Mouse (Mus musculus): ENCODE data around the gene Krtap5-4. TPM values are rescaled to one million over a fixed set of nuclear protein-coding genes. Genes with fewer than 3 reads are reported as not detected.

Krtap5-4 gene
- total and polyA plus RNA-seq, 2 experiments from 2014 or later, result not detected

DNA sequence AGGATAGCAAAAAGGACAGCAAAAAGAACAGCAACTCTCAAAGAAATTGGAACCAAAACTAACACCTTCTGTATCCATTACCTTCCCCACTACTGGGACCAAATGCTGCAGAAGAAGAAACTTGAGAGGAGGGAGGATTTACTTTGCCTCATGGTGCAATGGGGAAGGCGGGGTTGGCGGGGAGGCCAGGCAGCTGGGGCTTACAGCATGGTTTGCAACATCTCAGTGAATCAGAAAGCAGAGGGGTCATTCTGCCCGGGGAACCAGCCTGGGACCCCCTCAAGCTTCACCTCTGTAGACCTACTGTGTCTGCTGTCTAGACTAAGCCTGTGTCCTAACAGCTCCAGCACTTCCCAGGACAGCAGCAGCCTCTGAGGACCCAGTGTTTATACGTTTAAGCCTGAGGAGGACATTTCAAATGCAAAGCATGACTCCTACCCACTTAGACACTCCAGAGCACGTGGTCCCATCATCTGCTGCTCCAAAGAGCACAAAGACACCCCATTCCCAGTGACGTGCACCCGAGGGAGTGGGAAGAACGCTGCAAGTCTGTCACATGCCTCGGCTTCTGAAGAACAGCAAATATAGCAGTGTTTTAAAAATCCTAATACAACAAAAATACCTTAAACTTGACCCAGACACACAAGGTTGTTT is 46.1 kb downstream of the Krtap5-4 start:
- no peaks in the 10 kb centered on the region for H3K9me3 ChIP-seq (ENCODE audit: low read length)
- no peak overlapping the region for H3K9ac ChIP-seq (replicated peaks; ENCODE audit: low read length, poor library complexity, severe bottlenecking)
- H3K4me3 ChIP-seq (ENCODE audit: low read depth, low read length), result no peak overlapping the region
- no peaks in the 10 kb centered on the region for H3K36me3 ChIP-seq (ENCODE audit: insufficient read depth, low read length)
- H3K4me2 ChIP-seq (ENCODE audit: low read depth, low read length, poor library complexity, severe bottlenecking), result no peak overlapping the region
- no peak for TF ChIP-seq CTCF (IDR thresholded peaks at IDR 0.05)
- H3K4me1 ChIP-seq (ENCODE audit: insufficient read depth, low read length), result no peaks in the 10 kb centered on the region
- H3K27ac ChIP-seq (ENCODE audit: low read depth, low read length), result no peak overlapping the region
- 18% methylated on average over 9 of the region's 9 CpGs for WGBS
- DNase-seq (ENCODE audit: low spot score) (peak; percentile 68), ATAC-seq (ENCODE audit: low FRiP score) (peak; percentile 71)
- H3K27me3 ChIP-seq (ENCODE audit: insufficient read depth, low read length), result no peaks in the 10 kb centered on the region

DNA sequence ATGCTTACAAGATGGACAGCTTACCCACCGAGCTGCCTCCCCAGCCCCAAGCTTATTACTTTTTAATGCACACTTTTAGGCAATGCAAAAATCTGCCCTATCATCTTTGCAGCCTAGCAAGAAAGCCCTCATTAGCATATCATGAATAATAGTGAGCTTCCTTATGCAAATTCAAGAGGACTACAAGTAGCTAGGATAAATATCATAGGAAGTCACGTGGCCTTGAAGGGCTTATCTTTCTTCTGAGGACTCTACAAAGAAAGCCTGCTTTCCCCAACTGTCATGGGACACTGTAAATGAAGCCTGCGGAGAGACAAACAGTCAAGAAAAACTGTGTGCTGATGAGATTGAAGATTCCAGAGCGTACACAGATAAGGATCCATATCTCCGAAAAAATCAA is 48.2 kb downstream of the Krtap5-4 start:
- no peak for DNase-seq (ENCODE audit: low spot score)
- Histone ChIP-seq H3K4me3 (ENCODE audit: low read depth, low read length) (no peak overlapping the region), H3K4me1 (ENCODE audit: insufficient read depth, low read length) (no peaks in the 10 kb centered on the region), H3K36me3 (ENCODE audit: insufficient read depth, low read length) (no peaks in the 10 kb centered on the region), H3K27ac (ENCODE audit: low read depth, low read length) (no peak overlapping the region), H3K9ac (replicated peaks; ENCODE audit: low read length, poor library complexity, severe bottlenecking) (no peak overlapping the region), H3K27me3 (ENCODE audit: insufficient read depth, low read length) (no peaks in the 10 kb centered on the region), H3K4me2 (ENCODE audit: low read depth, low read length, poor library complexity, severe bottlenecking) (no peak overlapping the region), H3K9me3 (ENCODE audit: low read length) (no peaks in the 10 kb centered on the region)
- TF ChIP-seq CTCF (IDR thresholded peaks at IDR 0.05), result no peak
- 44% methylated on average over 5 of the region's 5 CpGs for WGBS
- ATAC-seq (ENCODE audit: low FRiP score), result no peak; the same call in 1 of the 2 replicates

DNA sequence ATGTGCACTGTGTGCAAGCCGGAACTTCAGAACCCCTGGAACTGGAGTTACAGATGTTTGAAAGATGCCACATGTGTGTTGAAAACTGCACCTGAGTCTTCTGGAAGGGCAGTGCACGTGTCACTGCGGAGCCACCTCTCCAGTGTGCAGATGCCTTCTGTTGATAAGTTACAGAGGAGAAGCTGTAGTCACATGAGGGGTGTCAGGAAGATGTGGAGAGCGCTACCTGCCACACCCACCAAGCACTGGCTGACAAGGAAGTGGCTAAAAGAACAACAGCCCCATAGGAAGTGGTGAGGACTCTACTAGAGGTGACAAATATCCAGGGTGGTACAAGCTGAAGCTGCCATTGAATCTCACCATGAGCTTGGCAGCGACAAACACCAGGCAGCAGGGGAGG is 50.5 kb downstream of the Krtap5-4 start:
- Histone ChIP-seq H3K4me2 (ENCODE audit: low read depth, low read length, poor library complexity, severe bottlenecking) (no peak overlapping the region), H3K27me3 (ENCODE audit: insufficient read depth, low read length) (no peaks in the 10 kb centered on the region), H3K9ac (replicated peaks; ENCODE audit: low read length, poor library complexity, severe bottlenecking) (no peak overlapping the region), H3K4me1 (ENCODE audit: insufficient read depth, low read length) (no peaks in the 10 kb centered on the region), H3K9me3 (ENCODE audit: low read length) (no peaks in the 10 kb centered on the region), H3K27ac (ENCODE audit: low read depth, low read length) (no peak overlapping the region), H3K36me3 (ENCODE audit: insufficient read depth, low read length) (no peaks in the 10 kb centered on the region), H3K4me3 (ENCODE audit: low read depth, low read length) (no peak overlapping the region)
- no peak for TF ChIP-seq CTCF (IDR thresholded peaks at IDR 0.05)
- 82% methylated on average over 5 of the region's 5 CpGs for whole genome bisulfite sequencing
- DNase-seq (ENCODE audit: low spot score) (no peak), ATAC-seq (ENCODE audit: low FRiP score) (no peak)

Other genes starting within 250 kb of the Krtap5-4 start
- gene Mob2, start 242.5 kb upstream of the Krtap5-4 start, total RNA-seq (2014; rRNA removed), result 27.4 and 31.6 TPM in 2 replicates
- 38.0 and 41.3 TPM in 2 replicates for gene Mob2, start 242.5 kb upstream of the Krtap5-4 start, polyA plus RNA-seq (2015; fragmentation: Nextera tagmentation; extraction: Ambion mirVana)
- 144 and 175 TPM in 2 replicates for gene Dusp8, start 207.7 kb upstream of the Krtap5-4 start, total RNA-seq (2014; rRNA removed)
- 94.2 and 99.9 TPM in 2 replicates for gene Dusp8, start 207.7 kb upstream of the Krtap5-4 start, polyA plus RNA-seq (2015; fragmentation: Nextera tagmentation; extraction: Ambion mirVana)
- not detected in 2 replicates for gene Gm45618, start 182.8 kb upstream of the Krtap5-4 start, total RNA-seq (2014; rRNA removed)
- not detected in 2 replicates for gene Gm45618, start 182.8 kb upstream of the Krtap5-4 start, polyA plus RNA-seq (2015; fragmentation: Nextera tagmentation; extraction: Ambion mirVana)
- gene Gm39115, start 167.5 kb upstream of the Krtap5-4 start, total RNA-seq (2014; rRNA removed), result not detected in 2 replicates
- gene Gm39115, start 167.5 kb upstream of the Krtap5-4 start, polyA plus RNA-seq (2015; fragmentation: Nextera tagmentation; extraction: Ambion mirVana), result not detected in 2 replicates
- not detected in 2 replicates for gene Gm45337, start 158.9 kb upstream of the Krtap5-4 start, total RNA-seq (2014; rRNA removed)
- gene Gm45337, start 158.9 kb upstream of the Krtap5-4 start, polyA plus RNA-seq (2015; fragmentation: Nextera tagmentation; extraction: Ambion mirVana), result not detected in 2 replicates
- not detected in 2 replicates for gene Gm29735, start 146.4 kb upstream of the Krtap5-4 start, total RNA-seq (2014; rRNA removed)
- not detected in 2 replicates for gene Gm29735, start 146.4 kb upstream of the Krtap5-4 start, polyA plus RNA-seq (2015; fragmentation: Nextera tagmentation; extraction: Ambion mirVana)
- gene Gm4553, start 137.8 kb upstream of the Krtap5-4 start, total RNA-seq (2014; rRNA removed), result not detected in 2 replicates
- not detected in 2 replicates for gene Gm4553, start 137.8 kb upstream of the Krtap5-4 start, polyA plus RNA-seq (2015; fragmentation: Nextera tagmentation; extraction: Ambion mirVana)
- gene Krtap5-2, start 127.5 kb upstream of the Krtap5-4 start, total RNA-seq (2014; rRNA removed), result not detected in 2 replicates
- not detected in 2 replicates for gene Krtap5-2, start 127.5 kb upstream of the Krtap5-4 start, polyA plus RNA-seq (2015; fragmentation: Nextera tagmentation; extraction: Ambion mirVana)
- not detected in 2 replicates for gene Gm10153, start 113.2 kb upstream of the Krtap5-4 start, total RNA-seq (2014; rRNA removed)
- not detected in 2 replicates for gene Gm10153, start 113.2 kb upstream of the Krtap5-4 start, polyA plus RNA-seq (2015; fragmentation: Nextera tagmentation; extraction: Ambion mirVana)
- not detected in 2 replicates for gene Krtap5-3, start 102.2 kb upstream of the Krtap5-4 start, total RNA-seq (2014; rRNA removed)
- gene Krtap5-3, start 102.2 kb upstream of the Krtap5-4 start, polyA plus RNA-seq (2015; fragmentation: Nextera tagmentation; extraction: Ambion mirVana), result not detected in 2 replicates
- gene Gm7579, start 91.7 kb upstream of the Krtap5-4 start, total RNA-seq (2014; rRNA removed), result not detected in 2 replicates
- not detected in 2 replicates for gene Gm7579, start 91.7 kb upstream of the Krtap5-4 start, polyA plus RNA-seq (2015; fragmentation: Nextera tagmentation; extraction: Ambion mirVana)
- gene Krtap5-5, start 73.6 kb upstream of the Krtap5-4 start, total RNA-seq (2014; rRNA removed), result not detected in 2 replicates
- not detected in 2 replicates for gene Krtap5-5, start 73.6 kb upstream of the Krtap5-4 start, polyA plus RNA-seq (2015; fragmentation: Nextera tagmentation; extraction: Ambion mirVana)
- not detected in 2 replicates for gene Gm40460, start 62.5 kb upstream of the Krtap5-4 start, total RNA-seq (2014; rRNA removed)
- not detected in 2 replicates for gene Gm40460, start 62.5 kb upstream of the Krtap5-4 start, polyA plus RNA-seq (2015; fragmentation: Nextera tagmentation; extraction: Ambion mirVana)
- gene Gm2431, start 45.2 kb upstream of the Krtap5-4 start, total RNA-seq (2014; rRNA removed), result not detected in 2 replicates
- gene Gm2431, start 45.2 kb upstream of the Krtap5-4 start, polyA plus RNA-seq (2015; fragmentation: Nextera tagmentation; extraction: Ambion mirVana), result not detected in 2 replicates
- not detected in 2 replicates for gene Gm4559, start 29.2 kb upstream of the Krtap5-4 start, total RNA-seq (2014; rRNA removed)
- gene Gm4559, start 29.2 kb upstream of the Krtap5-4 start, polyA plus RNA-seq (2015; fragmentation: Nextera tagmentation; extraction: Ambion mirVana), result not detected in 2 replicates
- not detected in 2 replicates for gene Krtap5-1, start 6.4 kb upstream of the Krtap5-4 start, total RNA-seq (2014; rRNA removed)
- gene Krtap5-1, start 6.4 kb upstream of the Krtap5-4 start, polyA plus RNA-seq (2015; fragmentation: Nextera tagmentation; extraction: Ambion mirVana), result not detected in 2 replicates
- gene Ifitm10, start 70.2 kb downstream of the Krtap5-4 start, total RNA-seq (2014; rRNA removed), result 16.4 and 21.8 TPM in 2 replicates
- 20.8 and 23.5 TPM in 2 replicates for gene Ifitm10, start 70.2 kb downstream of the Krtap5-4 start, polyA plus RNA-seq (2015; fragmentation: Nextera tagmentation; extraction: Ambion mirVana)
- gene Gm49369, start 79.1 kb downstream of the Krtap5-4 start, total RNA-seq (2014; rRNA removed), result 3.3 TPM in 1 of 2 replicates, not detected in the other
- gene Gm49369, start 79.1 kb downstream of the Krtap5-4 start, polyA plus RNA-seq (2015; fragmentation: Nextera tagmentation; extraction: Ambion mirVana), result not detected in 2 replicates
- gene Ctsd, start 84.5 kb downstream of the Krtap5-4 start, total RNA-seq (2014; rRNA removed), result 520 and 652 TPM in 2 replicates
- gene Ctsd, start 84.5 kb downstream of the Krtap5-4 start, polyA plus RNA-seq (2015; fragmentation: Nextera tagmentation; extraction: Ambion mirVana), result 320 and 345 TPM in 2 replicates
- not detected in 2 replicates for gene Syt8, start 131.3 kb downstream of the Krtap5-4 start, total RNA-seq (2014; rRNA removed)
- not detected in 2 replicates for gene Syt8, start 131.3 kb downstream of the Krtap5-4 start, polyA plus RNA-seq (2015; fragmentation: Nextera tagmentation; extraction: Ambion mirVana)
- not detected in 2 replicates for gene Tnni2, start 138.3 kb downstream of the Krtap5-4 start, total RNA-seq (2014; rRNA removed)
- gene Tnni2, start 138.3 kb downstream of the Krtap5-4 start, polyA plus RNA-seq (2015; fragmentation: Nextera tagmentation; extraction: Ambion mirVana), result 0.46 and 0.56 TPM in 2 replicates
- 5.1 and 11.0 TPM in 2 replicates for gene Lsp1, start 157.3 kb downstream of the Krtap5-4 start, total RNA-seq (2014; rRNA removed)
- 5.3 and 8.7 TPM in 2 replicates for gene Lsp1, start 157.3 kb downstream of the Krtap5-4 start, polyA plus RNA-seq (2015; fragmentation: Nextera tagmentation; extraction: Ambion mirVana)
- gene Tnnt3, start 195.3 kb downstream of the Krtap5-4 start, total RNA-seq (2014; rRNA removed), result 1.3 and 1.5 TPM in 2 replicates
- gene Tnnt3, start 195.3 kb downstream of the Krtap5-4 start, polyA plus RNA-seq (2015; fragmentation: Nextera tagmentation; extraction: Ambion mirVana), result 2.0 and 3.1 TPM in 2 replicates
- 56.3 and 60.8 TPM in 2 replicates for gene Mrpl23, start 229.1 kb downstream of the Krtap5-4 start, total RNA-seq (2014; rRNA removed)
- 24.6 and 30.1 TPM in 2 replicates for gene Mrpl23, start 229.1 kb downstream of the Krtap5-4 start, polyA plus RNA-seq (2015; fragmentation: Nextera tagmentation; extraction: Ambion mirVana)

All from midbrain, postnatal 0 days (tissue).